In the genomic region with DNA sequence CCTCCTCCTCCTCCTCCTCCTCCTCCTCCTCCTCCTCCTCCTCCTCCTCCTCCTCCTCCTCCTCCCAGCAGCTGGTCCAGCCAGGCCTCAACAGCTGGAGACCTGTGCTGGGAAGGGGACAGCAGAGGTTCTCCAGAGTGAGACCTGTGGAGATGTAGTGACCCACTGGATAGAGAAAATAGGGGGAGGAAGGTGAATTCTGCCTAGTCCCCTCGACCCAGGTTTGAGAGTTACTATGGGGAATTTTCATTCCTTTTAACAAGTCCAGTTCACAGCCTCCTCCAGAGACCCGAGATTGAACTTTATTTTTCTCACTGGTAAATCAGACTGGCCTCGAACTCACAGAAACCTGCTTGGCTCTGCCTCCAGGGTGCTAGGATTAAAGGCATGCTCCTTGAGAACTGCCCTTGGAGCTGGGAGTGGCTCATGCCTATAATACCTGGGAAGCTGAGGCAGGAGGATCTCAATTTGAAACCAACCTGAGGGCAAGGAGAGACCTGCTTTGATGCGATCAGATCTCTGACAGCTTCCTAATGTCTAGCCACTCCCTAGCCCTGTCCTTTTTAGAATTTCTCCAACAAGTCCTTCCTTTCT, we compare ENCODE assay signal across 9 mouse cellular contexts. TPM values are rescaled to one million over a fixed set of nuclear protein-coding genes. Genes with fewer than 3 reads are reported as not detected.
A peak's percentile ranks its signal among the peaks of the same experiment; 100 is the strongest.
DNase-seq lines count a peak whose midpoint lies in the region; ATAC-seq and TF ChIP-seq lines count a peak whose summit lies in the region.
"Had no signal": no experiment of that assay in that cellular context is flagged by ENCODE, and none has a peak within 500 bp of the region (broad histone marks: within the 10 kb centered on the region; RNA-seq: fewer than 3 reads in every experiment).

No protein-coding gene starts in this region.

- H3K4me3 ChIP-seq in lung, embryonic 16.5 days (ENCODE audit: low read length), result no peak overlapping the region
- H3K4me3 ChIP-seq in limb, embryonic 14.5 days (replicated peaks; ENCODE audit: low read length), result peak overlapping the region; percentile 79
- no peak overlapping the region for H3K4me3 ChIP-seq in stomach, postnatal 0 days (ENCODE audit: low read depth, low read length)

- TF ChIP-seq POLR2A in limb, embryonic 14.5 days (IDR thresholded peaks at IDR 0.05; ENCODE audit: borderline replicate concordance, extremely low read depth, insufficient read depth, insufficient read length), result no peak

- peak overlapping the region; percentile 95 for H3K4me2 ChIP-seq in lung, embryonic 16.5 days (ENCODE audit: low read depth, low read length)
- H3K4me2 ChIP-seq in limb, embryonic 14.5 days (replicated peaks; ENCODE audit: low read depth, low read length, severe bottlenecking), result peak overlapping the region; percentile 100
- peak overlapping the region; percentile 5; the same call in 1 of the 2 replicates for H3K4me2 ChIP-seq in stomach, postnatal 0 days (replicated peaks; ENCODE audit: low read depth)

- peaks cover 21% of the 10 kb centered on the region for H3K4me1 ChIP-seq in lung, embryonic 16.5 days (replicated peaks; ENCODE audit: control insufficient read depth, insufficient read depth, low read length)
- peaks cover 5% of the 10 kb centered on the region; the same call in 1 of the 2 replicates for H3K4me1 ChIP-seq in limb, embryonic 14.5 days (ENCODE audit: control insufficient read depth, insufficient read depth, low read length)
- no peaks in the 10 kb centered on the region for H3K4me1 ChIP-seq in stomach, postnatal 0 days (replicated peaks; ENCODE audit: control insufficient read depth, insufficient read depth)

- 48% methylated on average over 4 of the region's 4 CpGs for WGBS in lung, embryonic 16.5 days
- 59% methylated on average over 4 of the region's 4 CpGs for WGBS in limb, embryonic 14.5 days
- WGBS in stomach, postnatal 0 days, result 58% methylated on average over 4 of the region's 4 CpGs

- peak; percentile 15 for ATAC-seq in lung, embryonic 16.5 days (ENCODE audit: low read depth)
- no peak for ATAC-seq in limb, embryonic 14.5 days (ENCODE audit: low FRiP score, low read depth)
- 0 out of 2 replicates have a peak, but pooled peaks have one; percentile 8 for ATAC-seq in stomach, postnatal 0 days (ENCODE audit: low FRiP score, low TSS enrichment)

- H3K9me3 ChIP-seq in lung, embryonic 16.5 days (ENCODE audit: control insufficient read depth, low read length), result 0 out of 2 replicates have a peak, but pooled peaks cover 6% of the 10 kb centered on the region
- peaks cover 1% of the 10 kb centered on the region; the same call in 1 of the 2 replicates for H3K9me3 ChIP-seq in limb, embryonic 14.5 days (ENCODE audit: control insufficient read depth, low read length)
- no peaks in the 10 kb centered on the region for H3K9me3 ChIP-seq in stomach, postnatal 0 days (ENCODE audit: control insufficient read depth, low read length)

- no peaks in the 10 kb centered on the region for H3K27me3 ChIP-seq in lung, embryonic 16.5 days (ENCODE audit: control insufficient read depth, insufficient read depth, low read depth, low read length)
- 0 out of 2 replicates have a peak, but pooled peaks cover 4% of the 10 kb centered on the region for H3K27me3 ChIP-seq in limb, embryonic 14.5 days (ENCODE audit: control insufficient read depth, insufficient read depth, low read length)
- H3K27me3 ChIP-seq in stomach, postnatal 0 days (ENCODE audit: control insufficient read depth, insufficient read depth, low read length), result no peaks in the 10 kb centered on the region

- TF ChIP-seq CTCF in stomach, postnatal 0 days (IDR thresholded peaks at IDR 0.05; ENCODE audit: low read depth), result no peak; the same call in 1 of the 2 replicates

- H3K36me3 ChIP-seq in lung, embryonic 16.5 days (ENCODE audit: control insufficient read depth, insufficient read depth, low read length), result no peaks in the 10 kb centered on the region
- H3K36me3 ChIP-seq in limb, embryonic 14.5 days (ENCODE audit: control insufficient read depth, insufficient read depth, low read length), result no peaks in the 10 kb centered on the region
- H3K36me3 ChIP-seq in stomach, postnatal 0 days (ENCODE audit: control insufficient read depth, insufficient read depth, low read length), result no peaks in the 10 kb centered on the region
- H3K36me3 ChIP-seq: liver, embryonic 15.5 days had no signal

- peak; percentile 25 for DNase-seq in embryo, embryonic 11 days
- no peak for DNase-seq in embryo, embryonic 10 days (ENCODE audit: low spot score)
- DNase-seq in lung, postnatal 25 days (ENCODE audit: low spot score), result no peak
- peak; percentile 3 for DNase-seq in limb, embryonic 14.5 days (ENCODE audit: low spot score)
- DNase-seq in stomach, postnatal 0 days (ENCODE audit: low spot score), result no peak
- no peak for DNase-seq in left cerebral cortex, postnatal 4 days
- DNase-seq in gastrocnemius, adult 8-10 months (ENCODE audit: low spot score in 2 of 2), result no peak

- no peak overlapping the region for H3K27ac ChIP-seq in lung, embryonic 16.5 days (ENCODE audit: low read length)
- no peak overlapping the region for H3K27ac ChIP-seq in limb, embryonic 14.5 days (replicated peaks; ENCODE audit: low read depth, low read length)
- H3K27ac ChIP-seq in stomach, postnatal 0 days (replicated peaks), result no peak overlapping the region

- intact Hi-C loops in left cerebral cortex, postnatal 4 days (cut with DNase I), result no loop called here

- no peak for TF ChIP-seq EP300 in stomach, postnatal 0 days (optimal IDR thresholded peaks at IDR 0.05)

- H3K9ac ChIP-seq in lung, embryonic 16.5 days (ENCODE audit: low read length), result no peak overlapping the region
- H3K9ac ChIP-seq in limb, embryonic 14.5 days (ENCODE audit: low read depth, low read length, severe bottlenecking), result no peak overlapping the region
- H3K9ac ChIP-seq in stomach, postnatal 0 days (ENCODE audit: low read length), result no peak overlapping the region

RNA-seq across cellular contexts. Expression of a gene that starts 0.5 kb away (rescaled TPM):
- 6.1 and 6.7 TPM in 2 replicates for polyA plus RNA-seq in lung, embryonic 16.5 days (2015; fragmentation: Nextera tagmentation; extraction: Ambion mirVana)
- polyA plus RNA-seq in limb, embryonic 14.5 days (2012; rRNA removed), result 22.9 and 28.5 TPM in 2 replicates
- polyA plus RNA-seq in limb, embryonic 14.5 days (2014; fragmentation: Nextera tagmentation; extraction: Ambion mirVana), result 4.7 and 5.8 TPM in 2 replicates
- 3.7 and 5.0 TPM in 2 replicates for polyA plus RNA-seq in stomach, postnatal 0 days (2015; fragmentation: Nextera tagmentation; extraction: Ambion mirVana)
- total RNA-seq in left cerebral cortex, postnatal 4 days (2021), result 10 to 100 TPM; 10.1 to 12.4 TPM
- 1 to 10 TPM; 4.0 to 8.7 (median 6.7) TPM for total RNA-seq in gastrocnemius, adult 8-10 months (2022)

Comparison
In these comparisons a context has a peak if more than half of its experiments do, and no peak if none do; other contexts are left out.
1. DNase-seq: peak in embryo, embryonic 11 days (single experiment) and limb, embryonic 14.5 days (single experiment); none in embryo, embryonic 10 days (single experiment), lung, postnatal 25 days (single experiment), stomach, postnatal 0 days (single experiment), left cerebral cortex, postnatal 4 days (single experiment) and gastrocnemius, adult 8-10 months (0 of 2).
2. H3K4me2 ChIP-seq: peak in every context shown above with its lines; median percentile 100 in limb, embryonic 14.5 days; 95 in lung, embryonic 16.5 days; 5 in stomach, postnatal 0 days.